Mouse (Mus musculus): ENCODE measurements at regions not wholly inside any gene's neighbourhood (a gene's known extent, or its start where the extent isn't known, plus 50 kb on each side); places are given as distances from the start of the nearest gene placed in this dataset.

DNA sequence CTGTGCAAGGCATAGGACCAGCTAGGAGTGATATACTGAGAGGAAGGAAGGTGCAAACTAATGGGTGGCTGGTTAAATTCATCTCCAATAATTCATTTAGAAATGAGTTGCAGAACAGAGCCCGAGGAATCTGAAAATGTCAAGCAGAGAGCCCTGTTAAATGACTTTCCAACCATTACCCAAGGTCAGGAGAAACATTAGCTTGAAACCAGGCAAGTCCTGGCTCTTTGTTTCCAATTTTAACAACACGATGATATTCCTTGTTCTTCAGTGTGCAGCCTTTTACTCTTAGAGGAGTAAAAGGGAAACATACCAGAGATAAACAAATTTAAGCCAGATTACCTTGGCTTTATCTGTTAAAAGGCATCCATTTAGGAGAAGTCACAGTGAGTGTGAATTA, 2318.4 kb downstream of the Poteg start:
- DNase-seq (ENCODE audit: low spot score) = no peak

DNA sequence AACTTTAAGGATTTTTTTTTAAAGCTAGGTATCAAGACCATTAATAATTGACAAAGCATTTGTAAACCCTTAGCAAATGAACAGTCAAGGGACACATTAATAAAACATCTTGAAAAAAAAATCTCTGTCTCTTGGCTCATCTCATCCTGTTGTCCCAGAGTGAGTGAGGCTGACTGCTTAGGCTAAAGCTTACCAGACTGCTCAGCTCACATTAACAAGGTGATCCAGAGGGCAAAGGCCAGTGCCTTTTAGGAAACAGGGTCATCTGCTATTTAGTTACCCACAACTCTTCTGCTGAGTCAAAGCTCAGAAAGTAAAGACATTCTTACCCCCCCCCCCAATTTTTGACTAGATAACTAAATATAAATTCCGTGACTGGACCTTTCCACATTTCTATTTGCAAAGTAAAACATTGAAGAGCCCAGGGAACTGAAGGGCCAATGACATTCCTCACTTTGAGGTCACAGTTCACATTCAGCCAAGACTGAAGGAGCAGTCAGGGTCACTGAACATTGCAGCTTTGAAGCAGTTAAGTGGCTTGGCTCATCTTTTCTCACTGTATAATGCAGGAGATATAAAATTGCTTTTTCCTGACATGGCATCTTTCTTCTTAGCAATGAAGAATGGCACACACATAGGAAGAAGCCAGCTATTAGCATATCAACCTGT, 2318.9 kb downstream of the Poteg start:
- no peak for DNase-seq (ENCODE audit: low spot score)

DNA sequence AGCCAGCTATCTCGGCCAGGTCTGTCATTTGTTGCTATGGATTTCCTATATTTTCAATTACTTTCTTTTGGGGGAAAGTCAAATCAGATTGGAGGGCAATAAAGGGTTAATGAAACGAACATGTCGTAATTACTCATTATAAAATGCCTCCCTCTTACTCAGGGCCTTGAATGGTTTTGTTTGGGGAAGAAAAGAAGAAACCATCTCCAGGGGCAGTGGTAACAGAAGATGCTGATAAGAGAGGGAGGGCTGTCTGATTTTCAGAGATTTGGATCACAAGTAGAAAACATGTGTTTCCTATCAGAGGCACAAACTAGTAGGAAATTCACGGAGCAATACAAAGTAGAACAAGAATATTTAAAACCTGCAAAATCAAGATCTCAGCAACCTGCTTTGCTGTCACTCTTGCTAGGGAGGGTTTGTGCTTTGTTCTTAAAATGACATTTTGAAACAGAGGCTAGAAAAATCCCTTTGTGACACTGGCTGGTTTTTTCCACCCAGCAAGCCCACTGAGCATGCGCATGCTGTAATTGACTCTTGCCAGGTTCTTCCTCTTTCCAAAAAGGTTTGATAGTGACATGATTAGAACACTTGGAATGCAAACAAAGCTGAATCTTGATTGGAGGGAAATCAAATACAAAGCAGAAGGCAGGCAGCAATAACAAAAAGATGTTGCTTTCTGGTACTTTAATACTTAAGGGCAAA, 2329.8 kb downstream of the Poteg start:
- DNase-seq (ENCODE audit: low spot score) = no peak

DNA sequence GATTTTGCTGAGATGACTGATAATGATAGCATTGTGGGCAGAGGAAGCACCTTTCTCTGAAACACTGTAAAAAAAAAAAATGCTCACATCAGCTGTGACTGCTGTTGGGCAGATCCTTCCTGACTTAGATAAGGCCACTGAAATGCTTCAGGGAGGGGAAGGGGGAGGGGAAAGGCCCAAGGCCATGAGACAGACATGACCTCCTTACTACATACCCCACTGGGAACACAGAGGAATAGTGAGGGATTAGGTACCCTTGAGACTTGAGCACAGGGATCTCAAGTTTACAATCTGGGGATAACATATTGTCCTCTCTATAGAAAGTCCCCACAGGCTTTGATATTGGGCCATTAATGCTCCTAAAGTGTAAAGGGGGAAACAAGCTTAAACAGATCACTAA, 2341.7 kb downstream of the Poteg start:
- DNase-seq (ENCODE audit: low spot score) = peak; percentile 3

DNA sequence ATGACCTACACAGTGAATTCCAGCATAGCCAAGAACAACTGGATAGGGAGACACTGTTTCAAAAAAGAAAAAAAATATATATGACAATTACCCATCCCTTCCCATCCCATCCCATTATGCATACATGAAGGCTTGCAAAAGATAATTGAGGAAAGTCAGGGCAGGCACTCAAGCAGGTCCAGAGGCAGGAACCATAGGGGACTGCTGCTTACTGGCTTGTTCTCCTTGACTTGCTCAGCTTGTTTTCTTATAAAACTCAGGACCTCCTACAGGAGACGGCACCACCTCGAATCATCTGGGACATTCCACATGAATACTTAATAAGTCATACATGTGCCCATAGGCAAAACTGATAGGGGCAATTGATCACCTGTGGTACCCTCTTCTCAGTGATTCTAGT, 2342.6 kb downstream of the Poteg start:
- DNase-seq (ENCODE audit: low spot score) = no peak

DNA sequence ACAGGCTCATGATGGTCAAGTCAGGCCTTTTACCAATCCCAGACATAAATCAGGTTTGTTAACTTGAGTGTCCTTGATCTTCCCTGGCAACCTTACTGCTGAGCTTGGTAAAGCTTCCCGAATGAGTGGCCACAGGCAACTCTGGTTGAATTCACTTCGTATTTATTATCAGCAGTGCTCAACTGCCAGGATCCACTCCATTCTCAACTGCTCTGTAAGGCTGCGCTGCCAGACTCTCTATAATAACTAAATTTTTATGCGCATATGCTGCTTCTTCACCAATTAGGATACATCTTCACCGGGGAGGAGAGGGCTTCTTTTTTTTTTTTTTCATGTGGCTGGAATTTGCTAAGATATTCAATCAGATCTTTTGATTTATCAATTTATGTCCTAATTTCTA, 2359.8 kb downstream of the Poteg start:
- no peak for DNase-seq (ENCODE audit: low spot score)

DNA sequence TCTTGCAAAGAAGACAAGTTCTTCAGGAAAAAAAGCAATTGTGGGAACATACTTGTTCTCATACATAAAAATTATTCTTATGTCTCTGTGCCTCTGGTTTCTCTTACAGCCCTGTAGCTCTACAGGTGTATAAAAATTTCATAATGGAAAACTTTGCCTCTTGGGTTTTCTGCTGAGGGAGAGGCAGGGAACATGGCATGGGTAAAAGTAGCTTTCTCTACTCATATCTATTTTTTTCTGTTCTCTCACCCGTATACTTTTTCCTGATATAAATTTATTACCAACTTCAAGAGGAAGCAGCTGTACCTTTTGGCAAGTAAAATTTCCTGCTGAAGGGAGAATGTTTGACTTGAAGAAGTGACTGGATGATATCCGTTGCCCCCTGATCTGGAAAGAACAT, 2388.6 kb downstream of the Poteg start:
- DNase-seq (ENCODE audit: low spot score) = no peak

Data from ovary, adult 18-20 months (tissue).